ENCODE assay signal across 8 mouse cellular contexts in genomic region chr7:35555224-35556204, GRCm38 (mm10). TPM values are rescaled to one million over a fixed set of nuclear protein-coding genes. Genes with fewer than 3 reads are reported as not detected.
DNase-seq lines count a peak whose midpoint lies in the region; ATAC-seq and TF ChIP-seq lines count a peak whose summit lies in the region.

No protein-coding gene starts in this region.

- H3K4me3 ChIP-seq in ES-E14 (ENCODE audit: insufficient read depth in 1 of 2, low read depth in 1 of 2, low read length in 2 of 2, poor library complexity in 1 of 2, severe bottlenecking in 1 of 2): peak overlapping the region; percentile 83 to 91
- peak overlapping the region; percentile 66 for H3K4me3 ChIP-seq in forebrain, embryonic 16.5 days (replicated peaks; ENCODE audit: low read length)
- peak overlapping the region; percentile 60 for H3K4me3 ChIP-seq in lung, embryonic 15.5 days

- H3K4me1 ChIP-seq in ES-E14 (ENCODE audit: control insufficient read depth in 2 of 2, insufficient read depth in 2 of 2, low read length in 2 of 2, poor library complexity in 1 of 2): peaks cover 0 to 4% of the 10 kb centered on the region in 2 experiments; a peak in 1 of 4 replicates
- H3K4me1 ChIP-seq in forebrain, embryonic 16.5 days (replicated peaks; ENCODE audit: control insufficient read depth, insufficient read depth, low read length): peaks cover 12% of the 10 kb centered on the region
- H3K4me1 ChIP-seq in lung, embryonic 15.5 days: peaks cover 18% of the 10 kb centered on the region

- peak; percentile 85 for DNase-seq in ES-E14 (ENCODE audit: low read depth, low spot score)
- peak; percentile 88 for DNase-seq in cerebellum, adult 11-12 months
- DNase-seq in heart, postnatal 4 days: peak; percentile 91
- peak; percentile 79 to 86 for DNase-seq in layer of hippocampus, adult 8-10 months (ENCODE audit: low spot score in 2 of 2)
- DNase-seq in ovary, adult 18-20 months (ENCODE audit: low spot score): peak; percentile 86
- DNase-seq in thymus, postnatal 0 days (ENCODE audit: low spot score): peak; percentile 87

- ATAC-seq in forebrain, embryonic 16.5 days: peak; percentile 95
- ATAC-seq in lung, embryonic 15.5 days (ENCODE audit: borderline replicate concordance, extremely low read depth, low FRiP score, low TSS enrichment): peak; percentile 93

- H3K36me3 ChIP-seq in ES-E14 (ENCODE audit: control insufficient read depth, insufficient read depth, low read length, poor library complexity, severe bottlenecking): peaks cover 9% of the 10 kb centered on the region
- H3K36me3 ChIP-seq in forebrain, embryonic 16.5 days (ENCODE audit: control insufficient read depth, insufficient read depth): peaks cover under 1% of the 10 kb centered on the region
- peaks cover 8% of the 10 kb centered on the region for H3K36me3 ChIP-seq in lung, embryonic 15.5 days

- peak overlapping the region; percentile 89 for H3K27ac ChIP-seq in ES-E14 (ENCODE audit: insufficient read depth, low read depth, low read length, poor library complexity, severe bottlenecking)
- peak overlapping the region; percentile 87 for H3K27ac ChIP-seq in forebrain, embryonic 16.5 days (ENCODE audit: low read length)
- peak overlapping the region; percentile 97 for H3K27ac ChIP-seq in lung, embryonic 15.5 days

- H3K27me3 ChIP-seq in forebrain, embryonic 16.5 days (replicated peaks; ENCODE audit: control insufficient read depth, insufficient read depth, low read length): no peaks in the 10 kb centered on the region
- H3K27me3 ChIP-seq in lung, embryonic 15.5 days: no peaks in the 10 kb centered on the region

- H3K4me2 ChIP-seq in forebrain, embryonic 16.5 days (ENCODE audit: low read length): peak overlapping the region; percentile 97
- peak overlapping the region; percentile 88 for H3K4me2 ChIP-seq in lung, embryonic 15.5 days

- in situ Hi-C loops in ES-E14 (cut with MboI; ENCODE audit: low sequenced_read_pairs in 2 of 2, unreplicated experiment in 2 of 2): no loop called here

- H3K9me3 ChIP-seq in ES-E14 (ENCODE audit: control insufficient read depth, insufficient read depth, low read depth, low read length): no peaks in the 10 kb centered on the region
- no peaks in the 10 kb centered on the region for H3K9me3 ChIP-seq in forebrain, embryonic 16.5 days (ENCODE audit: control insufficient read depth, low read length)
- no peaks in the 10 kb centered on the region for H3K9me3 ChIP-seq in lung, embryonic 15.5 days

- WGBS in forebrain, embryonic 16.5 days: under 1% methylated on average over 93 of the region's 93 CpGs
- under 1% methylated on average over 91 of the region's 93 CpGs for WGBS in lung, embryonic 15.5 days

- H3K9ac ChIP-seq in ES-E14 (ENCODE audit: insufficient read depth, low read depth, low read length, poor library complexity, severe bottlenecking): peak overlapping the region; percentile 96
- H3K9ac ChIP-seq in forebrain, embryonic 16.5 days (replicated peaks; ENCODE audit: low read depth, low read length): peak overlapping the region; percentile 84
- H3K9ac ChIP-seq in lung, embryonic 15.5 days: peak overlapping the region; percentile 85

TF ChIP-seq in ES-E14, 5 proteins besides CTCF, POLR2A, EP300 and RAD21:
- peak; percentile 69; the same call in 1 of the 2 replicates for TF ChIP-seq HCFC1 (IDR thresholded peaks at IDR 0.05; ENCODE audit: borderline replicate concordance, insufficient read depth, low read length)
- no peak for TF ChIP-seq ZC3H11A (IDR thresholded peaks at IDR 0.05; ENCODE audit: borderline replicate concordance, low read depth, low read length)

RNA-seq across cellular contexts. Expression of gene Nudt19, which starts 0.6 kb away (rescaled TPM):
- total RNA-seq in ES-E14 (2012; rRNA removed): 15.8 and 30.0 TPM in 2 replicates
- polyA plus RNA-seq in forebrain, embryonic 16.5 days (2015; fragmentation: Nextera tagmentation; extraction: Ambion mirVana): 111 and 123 TPM in 2 replicates
- total RNA-seq in heart, postnatal 4 days (2021): 10 to 100 TPM; 81.1 to 85.6 TPM
- 10 to 100 TPM; 65.4 to 80.5 (median 73.1) TPM for total RNA-seq in layer of hippocampus, adult 8-10 months (2022)
- polyA plus RNA-seq in lung, embryonic 15.5 days (2015; fragmentation: Nextera tagmentation; extraction: Ambion mirVana): 50.1 and 52.7 TPM in 2 replicates
- polyA plus RNA-seq in thymus, postnatal 0 days (2015; fragmentation: Nextera tagmentation; extraction: Ambion mirVana): 99.2 and 105 TPM in 2 replicates

RNA-seq across cellular contexts. Expression of gene Tdrd12, which starts 18.0 kb away (rescaled TPM):
- 35.4 and 35.9 TPM in 2 replicates for total RNA-seq in ES-E14 (2012; rRNA removed)
- polyA plus RNA-seq in forebrain, embryonic 16.5 days (2015; fragmentation: Nextera tagmentation; extraction: Ambion mirVana): 0.60 and 0.84 TPM in 2 replicates
- total RNA-seq in heart, postnatal 4 days (2021): 1 to 10 TPM; 1.0 to 1.3 TPM
- total RNA-seq in layer of hippocampus, adult 8-10 months (2022): 1 to 10 TPM in 3 of 4 experiments, under 1 TPM in 1; 0.23 to 1.7 (median 1.2) TPM
- 0.29 and 0.30 TPM in 2 replicates for polyA plus RNA-seq in lung, embryonic 15.5 days (2015; fragmentation: Nextera tagmentation; extraction: Ambion mirVana)
- not detected in 2 replicates for polyA plus RNA-seq in thymus, postnatal 0 days (2015; fragmentation: Nextera tagmentation; extraction: Ambion mirVana)

RNA-seq across cellular contexts. Expression of gene Rgs9bp, which starts 29.9 kb away (rescaled TPM):
- total RNA-seq in ES-E14 (2012; rRNA removed): 0.71 and 1.1 TPM in 2 replicates
- polyA plus RNA-seq in forebrain, embryonic 16.5 days (2015; fragmentation: Nextera tagmentation; extraction: Ambion mirVana): 0.11 and 0.22 TPM in 2 replicates
- under 1 TPM; 0.09 to 0.14 TPM for total RNA-seq in heart, postnatal 4 days (2021)
- total RNA-seq in layer of hippocampus, adult 8-10 months (2022): under 1 TPM; 0.25 to 0.45 (median 0.29) TPM
- 0.05 and 0.14 TPM in 2 replicates for polyA plus RNA-seq in lung, embryonic 15.5 days (2015; fragmentation: Nextera tagmentation; extraction: Ambion mirVana)
- 0.07 and 0.08 TPM in 2 replicates for polyA plus RNA-seq in thymus, postnatal 0 days (2015; fragmentation: Nextera tagmentation; extraction: Ambion mirVana)

RNA-seq across cellular contexts. Expression of gene Ankrd27, which starts 30.5 kb away (rescaled TPM):
- 25.0 and 31.4 TPM in 2 replicates for total RNA-seq in ES-E14 (2012; rRNA removed)
- polyA plus RNA-seq in forebrain, embryonic 16.5 days (2015; fragmentation: Nextera tagmentation; extraction: Ambion mirVana): 35.7 and 38.9 TPM in 2 replicates
- total RNA-seq in heart, postnatal 4 days (2021): 10 to 100 TPM; 12.1 to 15.2 TPM
- 10 to 100 TPM; 38.4 to 49.5 (median 43.6) TPM for total RNA-seq in layer of hippocampus, adult 8-10 months (2022)
- 33.8 and 35.9 TPM in 2 replicates for polyA plus RNA-seq in lung, embryonic 15.5 days (2015; fragmentation: Nextera tagmentation; extraction: Ambion mirVana)
- 29.2 and 30.1 TPM in 2 replicates for polyA plus RNA-seq in thymus, postnatal 0 days (2015; fragmentation: Nextera tagmentation; extraction: Ambion mirVana)

Comparison
In these comparisons a context has a peak if more than half of its experiments do, and no peak if none do; other contexts are left out.
1. Peak in every context shown above with its lines: DNase-seq, ATAC-seq, H3K4me3 ChIP-seq and H3K27ac ChIP-seq.
2. RNA of gene Tdrd12, which starts 18.0 kb away (total RNA-seq): 35.4 to 35.9 TPM in ES-E14; 1.0 to 1.3 TPM in heart, postnatal 4 days and 0.23 to 1.7 TPM in layer of hippocampus, adult 8-10 months; every median in the first group is over 10 times any median in the second.